Mouse (Mus musculus): ENCODE results near the gene Cbfb. TPM values are rescaled to one million over a fixed set of nuclear protein-coding genes. Genes with fewer than 3 reads are reported as not detected.
A peak's percentile ranks its signal among the peaks of the same experiment; 100 is the strongest.

Gene Cbfb
- total and polyA plus RNA-seq, 2 experiments: 2.8 to 15.7 TPM

- H3K79me2 ChIP-seq (ENCODE audit: control insufficient read depth, insufficient read depth, low read length): no peaks in the 10 kb centered on the region; the same call in 1 of the 2 replicates
- peaks cover 4% of the 10 kb centered on the region; the same call in 1 of the 2 replicates for H3K36me3 ChIP-seq (ENCODE audit: control insufficient read depth, insufficient read depth, low read length)
- H3K27me3 ChIP-seq (ENCODE audit: control insufficient read depth, insufficient read depth, low read length): no peaks in the 10 kb centered on the region
- whole genome bisulfite sequencing: 67% methylated on average over 1 of the region's 1 CpGs
- H3K27ac ChIP-seq (replicated peaks; ENCODE audit: insufficient read depth, low read depth, low read length): peak overlapping the region; percentile 55; the same call in 1 of the 2 replicates
- peak; percentile 86 for DNase-seq (ENCODE audit: extremely low read depth, low read depth, low spot score)
- H3K9ac ChIP-seq (ENCODE audit: low read depth, low read length): no peak overlapping the region
- no peak overlapping the region for H3K4me3 ChIP-seq (ENCODE audit: insufficient read depth, low read depth, low read length)
- TF ChIP-seq POLR2A (IDR thresholded peaks at IDR 0.05; ENCODE audit: extremely low read depth, insufficient read depth, low read length) (no peak), CTCF (IDR thresholded peaks at IDR 0.05; ENCODE audit: low read depth, low read length) (no peak)
- peaks cover 8% of the 10 kb centered on the region; the same call in 1 of the 2 replicates for H3K4me1 ChIP-seq (ENCODE audit: control insufficient read depth, insufficient read depth, low read length)
Measured at GRCm38 (mm10) chr8:105209153-105210110, 39.0 kb downstream of the Cbfb start.

GRCm38 (mm10) chr8:105214104-105214503 is 43.6 kb downstream of the Cbfb start:
- H3K4me3 ChIP-seq (ENCODE audit: insufficient read depth, low read depth, low read length): no peak overlapping the region
- no peaks in the 10 kb centered on the region for H3K27me3 ChIP-seq (ENCODE audit: control insufficient read depth, insufficient read depth, low read length)
- H3K36me3 ChIP-seq (ENCODE audit: control insufficient read depth, insufficient read depth, low read length): peaks cover 3% of the 10 kb centered on the region
- H3K4me1 ChIP-seq (ENCODE audit: control insufficient read depth, insufficient read depth, low read length): peaks cover 6% of the 10 kb centered on the region; the same call in 1 of the 2 replicates
- no peak for DNase-seq (ENCODE audit: extremely low read depth, low read depth, low spot score)
- H3K27ac ChIP-seq (replicated peaks; ENCODE audit: insufficient read depth, low read depth, low read length): no peak overlapping the region
- H3K79me2 ChIP-seq (ENCODE audit: control insufficient read depth, insufficient read depth, low read length): no peaks in the 10 kb centered on the region; the same call in 1 of the 2 replicates
- peak; percentile 23; the same call in 1 of the 2 replicates for TF ChIP-seq CTCF (IDR thresholded peaks at IDR 0.05; ENCODE audit: low read depth, low read length)
- TF ChIP-seq POLR2A (IDR thresholded peaks at IDR 0.05; ENCODE audit: extremely low read depth, insufficient read depth, low read length): no peak
- no peak overlapping the region for H3K9ac ChIP-seq (ENCODE audit: low read depth, low read length)
- WGBS: 95% methylated on average over 5 of the region's 5 CpGs

GRCm38 (mm10) chr8:105217926-105218522 is 47.5 kb downstream of the Cbfb start:
- Histone ChIP-seq H3K9ac (ENCODE audit: low read depth, low read length) (no peak overlapping the region), H3K4me3 (ENCODE audit: insufficient read depth, low read depth, low read length) (no peak overlapping the region), H3K4me1 (ENCODE audit: control insufficient read depth, insufficient read depth, low read length) (no peaks in the 10 kb centered on the region), H3K79me2 (ENCODE audit: control insufficient read depth, insufficient read depth, low read length) (no peaks in the 10 kb centered on the region), H3K27ac (replicated peaks; ENCODE audit: insufficient read depth, low read depth, low read length) (no peak overlapping the region), H3K36me3 (ENCODE audit: control insufficient read depth, insufficient read depth, low read length) (peaks cover 3% of the 10 kb centered on the region), H3K27me3 (ENCODE audit: control insufficient read depth, insufficient read depth, low read length) (no peaks in the 10 kb centered on the region)
- peak; percentile 77 for DNase-seq (ENCODE audit: extremely low read depth, low read depth, low spot score)
- no peak for TF ChIP-seq POLR2A (IDR thresholded peaks at IDR 0.05; ENCODE audit: extremely low read depth, insufficient read depth, low read length)
- TF ChIP-seq CTCF (IDR thresholded peaks at IDR 0.05; ENCODE audit: low read depth, low read length): peak; percentile 68
- 75% methylated on average over 5 of the region's 5 CpGs for WGBS

- Histone ChIP-seq H3K4me1 (ENCODE audit: control insufficient read depth, insufficient read depth, low read length) (peaks cover 11% of the 10 kb centered on the region), H3K4me3 (ENCODE audit: insufficient read depth, low read depth, low read length) (no peak overlapping the region), H3K9ac (ENCODE audit: low read depth, low read length) (no peak overlapping the region), H3K36me3 (ENCODE audit: control insufficient read depth, insufficient read depth, low read length) (peaks cover 7% of the 10 kb centered on the region), H3K27me3 (ENCODE audit: control insufficient read depth, insufficient read depth, low read length) (no peaks in the 10 kb centered on the region), H3K79me2 (ENCODE audit: control insufficient read depth, insufficient read depth, low read length) (peaks cover 17% of the 10 kb centered on the region; the same call in 1 of the 2 replicates), H3K27ac (replicated peaks; ENCODE audit: insufficient read depth, low read depth, low read length) (no peak overlapping the region)
- WGBS: 72% methylated on average over 7 of the region's 7 CpGs
- DNase-seq (ENCODE audit: extremely low read depth, low read depth, low spot score): no peak
- TF ChIP-seq POLR2A (IDR thresholded peaks at IDR 0.05; ENCODE audit: extremely low read depth, insufficient read depth, low read length) (no peak), CTCF (IDR thresholded peaks at IDR 0.05; ENCODE audit: low read depth, low read length) (no peak)
Measured at GRCm38 (mm10) chr8:105223850-105224249, 53.4 kb downstream of the Cbfb start.

- Histone ChIP-seq H3K36me3 (ENCODE audit: control insufficient read depth, insufficient read depth, low read length) (peaks cover 10% of the 10 kb centered on the region), H3K9ac (ENCODE audit: low read depth, low read length) (peak within 1 kb of the TSS; percentile 98), H3K27me3 (ENCODE audit: control insufficient read depth, insufficient read depth, low read length) (no peaks in the 10 kb centered on the region), H3K4me1 (ENCODE audit: control insufficient read depth, insufficient read depth, low read length) (peaks cover 17% of the 10 kb centered on the region), H3K27ac (replicated peaks; ENCODE audit: insufficient read depth, low read depth, low read length) (peak within 1 kb of the TSS; percentile 98), H3K79me2 (ENCODE audit: control insufficient read depth, insufficient read depth, low read length) (peaks cover 19% of the 10 kb centered on the region; the same call in 1 of the 2 replicates), H3K4me3 (ENCODE audit: insufficient read depth, low read depth, low read length) (peak within 1 kb of the TSS; percentile 93)
- peak; percentile 98 for TF ChIP-seq POLR2A (IDR thresholded peaks at IDR 0.05; ENCODE audit: extremely low read depth, insufficient read depth, low read length)
- no peak for TF ChIP-seq CTCF (IDR thresholded peaks at IDR 0.05; ENCODE audit: low read depth, low read length)
- 4% methylated on average over 34 of the region's 34 CpGs for WGBS
- peak; percentile 83 for DNase-seq (ENCODE audit: extremely low read depth, low read depth, low spot score)
Measured at GRCm38 (mm10) chr8:105224413-105225271, 54.2 kb downstream of the Cbfb start, which contains the start of gene D230025D16Rik. Gene D230025D16Rik (plus strand): TSS chr8:105225145.

All from liver, adult 2 months (tissue).